Mouse (Mus musculus) frontal cortex, adult 2 months (tissue): ENCODE measurements at regions not wholly inside any gene's neighbourhood (a gene's known extent, or its start where the extent isn't known, plus 50 kb on each side); places are given as distances from the start of the nearest gene placed in this dataset.

Experiments
- DNase-seq, 2 experiments: peaks; one replicate each; pipeline ENCODE4 v3.0.0; 2022; ENCODE audit warnings: low spot score in 1 of 2; ENCODE audit errors: extremely low spot score in 1 of 2

DNA sequence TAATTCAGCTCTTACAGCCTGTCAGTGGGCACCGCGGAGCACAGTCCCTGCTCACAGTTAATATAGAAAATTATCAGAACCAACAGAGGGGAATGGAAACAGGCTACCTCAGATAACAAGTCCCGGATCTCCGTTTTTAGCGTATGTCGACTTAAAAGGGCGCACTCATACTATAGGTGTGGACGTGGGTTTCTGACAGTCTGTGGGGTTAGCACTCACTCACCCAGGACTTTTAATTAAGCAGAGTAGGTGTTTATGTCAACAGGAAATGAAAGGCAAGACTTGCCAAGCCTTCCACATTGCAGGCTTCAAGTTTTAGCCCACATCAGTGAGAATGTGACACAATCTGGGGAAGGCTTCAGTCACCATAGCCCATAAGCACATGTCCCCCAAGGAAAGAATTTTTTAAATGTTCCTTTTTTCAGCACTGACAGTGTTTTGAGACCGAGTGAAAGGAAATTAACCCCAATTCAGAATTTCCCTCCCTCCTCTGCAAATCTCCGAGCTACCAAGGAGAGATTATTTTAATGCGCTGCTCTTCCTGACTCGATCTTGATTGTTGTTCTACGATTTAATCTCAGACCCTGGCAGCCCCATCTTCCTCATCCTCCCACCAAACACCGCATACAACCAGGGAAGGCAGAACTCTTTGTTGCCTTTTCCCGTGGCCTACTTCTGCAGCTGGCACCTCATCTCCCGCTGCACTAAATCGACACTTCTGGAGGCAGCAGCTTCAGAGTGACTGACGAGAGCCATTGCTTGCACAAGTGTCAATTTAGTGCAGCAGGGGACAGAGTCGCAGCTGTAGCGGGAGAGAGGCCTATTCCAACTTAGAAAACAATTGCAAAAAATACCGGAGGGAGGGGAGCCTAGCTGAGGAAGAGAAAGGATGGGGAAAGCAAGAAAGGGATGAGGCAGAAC lies 629.7 kb downstream of the Rwdd3 start:
- peak in 1 of 2 experiments; percentile 31 for DNase-seq

DNA sequence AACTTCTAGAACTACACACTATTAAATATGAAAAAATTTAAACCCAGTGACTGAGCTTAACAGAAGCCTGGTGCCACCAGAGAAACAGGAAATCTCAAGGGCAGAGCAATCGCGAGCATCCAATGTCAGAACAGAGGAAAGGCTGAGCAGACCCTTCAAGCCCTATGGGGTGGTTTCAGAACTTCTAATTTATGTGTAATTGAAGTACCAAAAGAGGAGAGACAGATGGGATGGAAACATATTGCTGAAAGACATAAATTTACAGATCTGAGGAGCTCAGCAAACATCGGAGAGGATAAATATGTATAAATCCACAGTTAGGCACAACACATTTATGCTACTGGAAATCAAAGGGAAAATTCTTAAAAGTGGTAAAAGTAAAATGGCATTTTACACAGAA lies 637.6 kb downstream of the Rwdd3 start:
- no peak for DNase-seq

DNA sequence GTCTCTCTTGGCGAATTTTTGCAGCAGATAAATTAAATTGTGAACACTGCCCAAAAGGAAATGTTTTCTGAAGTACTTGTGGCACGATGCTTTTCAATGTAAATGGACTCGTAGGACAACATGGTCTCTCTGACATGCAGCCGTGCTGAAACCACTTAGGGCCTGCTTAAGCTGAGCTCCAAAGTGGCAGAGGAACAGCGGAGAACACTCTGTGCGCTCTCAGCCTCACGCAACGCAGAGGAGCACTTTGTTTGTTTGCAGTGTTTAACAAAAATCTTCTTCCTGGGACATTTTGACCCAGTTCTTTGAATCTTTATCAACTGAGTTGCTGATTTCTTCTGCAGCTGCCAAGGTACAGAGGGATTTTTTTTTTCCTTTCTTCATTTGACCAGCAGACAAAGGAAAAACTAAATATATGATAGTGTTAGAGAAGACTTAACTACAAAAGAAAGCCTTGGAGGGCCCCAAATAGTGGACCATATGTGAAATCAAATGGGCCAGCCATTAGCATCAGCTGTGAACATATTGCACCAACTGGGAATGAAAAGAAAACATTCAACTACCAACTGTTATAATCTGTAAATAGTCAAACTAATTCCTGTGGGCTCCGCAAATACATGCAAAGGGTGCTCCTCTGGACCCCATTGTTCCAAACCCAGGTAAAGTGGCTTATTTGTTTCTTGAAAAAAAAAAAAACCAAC lies 639.5 kb downstream of the Rwdd3 start:
- DNase-seq: no peak

DNA sequence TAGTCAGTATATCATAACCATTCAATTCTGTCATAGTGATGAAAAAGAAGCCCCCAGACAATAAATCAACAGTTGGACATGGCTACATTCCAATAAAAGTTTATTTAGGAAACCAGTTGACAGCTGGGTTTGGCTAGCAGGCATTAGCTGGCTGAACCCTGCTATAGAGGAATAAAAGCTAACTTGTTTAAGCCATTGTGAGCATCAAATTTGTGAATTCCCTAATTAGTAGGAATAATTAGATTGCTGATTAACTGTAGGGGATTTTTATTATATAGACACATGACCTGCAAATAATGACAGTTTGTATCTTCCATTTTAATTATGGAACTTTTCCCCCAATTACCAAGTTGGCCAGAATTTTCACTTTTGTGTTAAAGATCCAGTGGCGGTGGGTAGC lies 659.8 kb downstream of the Rwdd3 start:
- no peak for DNase-seq

DNA sequence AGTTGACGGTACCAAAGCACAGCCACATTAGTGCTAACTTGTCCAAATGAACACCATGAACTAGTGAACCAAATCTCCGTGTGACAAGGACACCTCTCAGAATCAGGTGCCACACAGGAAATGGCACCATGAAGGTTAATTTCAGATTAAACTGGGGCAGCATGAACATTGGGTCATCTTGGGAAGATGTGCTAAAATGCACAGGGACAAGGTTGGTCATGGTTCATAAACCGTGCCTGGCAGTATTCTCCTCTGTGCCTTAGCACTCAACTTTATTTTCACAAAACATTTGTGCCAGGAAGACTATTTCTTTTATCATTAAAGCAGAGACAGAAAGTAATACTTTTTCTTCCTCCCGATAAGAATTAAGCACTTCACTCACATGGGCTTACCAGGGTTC lies 672.6 kb downstream of the Rwdd3 start:
- DNase-seq: no peak

DNA sequence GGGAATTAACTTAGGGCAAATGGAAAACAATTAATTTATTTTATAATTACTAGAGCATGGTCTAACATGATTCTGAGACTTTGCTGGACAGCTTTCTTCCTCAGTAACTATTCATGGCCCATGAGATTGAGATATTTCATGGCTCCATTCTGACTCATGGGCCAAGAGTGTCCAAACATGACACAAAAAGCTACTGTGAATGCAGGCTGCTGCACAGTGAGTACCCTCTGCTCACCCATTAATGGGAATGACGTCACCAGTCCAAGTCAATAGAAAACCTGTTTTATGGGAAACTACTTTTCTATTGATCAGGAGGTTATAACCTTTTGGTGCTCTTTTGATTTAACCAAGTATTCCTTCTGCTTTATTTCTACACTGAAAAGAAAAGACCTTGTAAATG lies 693.6 kb downstream of the Rwdd3 start:
- DNase-seq: no peak

DNA sequence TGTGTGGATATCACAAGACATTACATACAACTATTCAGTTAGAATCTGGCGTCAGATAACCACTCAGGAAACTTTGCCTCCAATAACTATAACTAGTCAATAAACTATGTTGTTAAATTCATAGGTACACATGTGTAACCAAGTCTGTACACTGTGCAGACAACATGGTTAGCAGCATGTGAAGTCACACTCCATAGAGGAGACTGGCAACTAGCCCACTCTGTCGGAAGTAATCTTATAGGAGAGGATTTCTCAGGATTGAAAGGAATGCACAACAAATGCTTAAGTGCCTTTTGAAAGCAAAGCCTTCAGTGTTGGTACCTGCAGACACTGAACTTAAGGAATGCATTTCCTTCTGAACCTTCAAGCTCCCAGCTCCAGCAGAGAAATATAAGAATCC lies 693.0 kb upstream of the Ptbp2 start:
- DNase-seq: no peak

DNA sequence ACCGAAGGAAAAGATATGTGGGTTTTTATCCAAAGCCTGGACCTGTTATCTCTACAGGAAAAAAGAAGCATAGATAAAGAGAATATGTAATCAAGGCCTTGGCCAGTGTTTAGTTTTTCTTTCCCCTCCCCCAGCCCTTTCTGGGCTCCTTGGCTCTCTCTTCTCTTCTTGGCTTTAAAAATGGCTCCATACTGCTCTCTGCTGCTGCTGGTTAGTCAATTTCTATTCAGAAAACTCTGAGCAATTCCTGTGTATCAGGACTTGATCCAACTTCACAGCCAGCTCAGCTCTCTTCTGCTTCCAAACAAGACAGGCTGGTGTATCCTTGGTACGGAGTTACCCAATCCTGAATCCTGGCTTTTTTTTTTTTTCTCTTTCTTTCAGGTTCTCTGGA lies 689.4 kb upstream of the Ptbp2 start:
- DNase-seq: peak; percentile 60 to 76

DNA sequence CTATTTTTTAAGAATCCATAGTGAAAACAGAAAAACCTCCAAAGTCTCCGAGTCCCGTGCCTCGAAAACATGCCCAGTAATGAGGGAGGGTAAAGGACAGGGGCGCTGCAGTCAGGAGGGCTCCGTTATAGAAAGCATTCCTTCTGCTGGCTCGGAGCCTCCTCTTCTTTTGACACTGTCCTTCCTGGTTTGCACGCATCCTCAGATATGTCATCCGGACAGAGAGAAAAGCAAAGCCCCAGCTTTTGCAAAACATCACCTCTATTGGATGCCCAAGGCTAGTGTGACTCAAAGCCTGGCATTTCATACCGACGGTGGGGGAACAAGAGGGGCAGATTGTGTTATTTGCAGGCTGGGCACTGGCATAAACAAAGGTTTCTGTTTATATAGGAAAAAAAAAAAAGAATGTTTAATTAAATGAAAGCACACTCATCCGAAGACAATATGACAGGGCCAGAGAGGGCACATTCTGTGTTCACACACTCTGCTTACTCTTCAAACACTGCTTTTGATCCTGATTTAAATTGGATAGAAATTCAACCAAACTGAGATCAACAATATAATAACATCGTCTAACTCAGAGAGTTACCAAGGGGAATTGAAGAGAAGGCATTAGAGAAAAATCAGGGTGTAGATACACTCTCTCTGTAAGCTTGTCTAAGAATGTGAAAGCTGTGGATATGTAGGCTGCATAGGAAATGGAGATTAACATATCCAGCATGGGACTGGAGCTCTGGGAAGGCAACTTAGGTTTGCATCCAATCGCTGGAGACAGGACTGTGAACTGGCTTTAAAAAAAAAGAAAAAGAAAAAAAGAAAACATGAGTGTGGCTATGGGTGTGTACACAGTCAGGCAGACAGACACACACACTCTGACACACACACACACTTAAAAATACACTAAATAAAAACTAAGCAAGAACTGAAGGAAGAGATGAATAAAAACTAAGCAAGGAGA lies 688.7 kb upstream of the Ptbp2 start:
- DNase-seq: peak in 1 of 2 experiments; percentile 14

DNA sequence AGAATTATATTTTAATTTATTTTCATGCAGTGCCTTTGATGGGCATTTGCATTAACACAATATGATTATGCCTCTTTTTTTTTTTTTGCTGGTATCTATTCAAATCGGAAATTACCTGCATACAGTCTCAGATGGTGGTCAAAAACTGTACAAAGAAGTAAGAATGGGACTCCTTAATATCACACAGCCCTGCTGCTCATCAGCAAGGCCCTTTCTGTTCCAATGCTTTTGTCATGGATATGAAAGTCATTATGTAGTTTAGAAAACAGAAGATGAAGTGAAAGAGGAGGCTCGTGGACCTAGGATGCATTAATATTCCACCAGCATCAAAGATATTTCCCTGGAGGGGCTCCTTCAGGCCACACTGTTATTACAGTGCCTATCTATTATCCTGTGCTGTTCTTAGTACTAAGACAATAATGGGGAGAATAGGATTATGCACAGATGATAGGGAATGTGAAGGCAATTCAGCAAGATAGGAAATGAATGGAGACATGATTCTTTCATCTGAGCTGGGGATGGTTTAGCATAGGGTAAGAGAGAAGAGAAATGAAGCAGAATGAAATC lies 687.7 kb upstream of the Ptbp2 start:
- DNase-seq: no peak

DNA sequence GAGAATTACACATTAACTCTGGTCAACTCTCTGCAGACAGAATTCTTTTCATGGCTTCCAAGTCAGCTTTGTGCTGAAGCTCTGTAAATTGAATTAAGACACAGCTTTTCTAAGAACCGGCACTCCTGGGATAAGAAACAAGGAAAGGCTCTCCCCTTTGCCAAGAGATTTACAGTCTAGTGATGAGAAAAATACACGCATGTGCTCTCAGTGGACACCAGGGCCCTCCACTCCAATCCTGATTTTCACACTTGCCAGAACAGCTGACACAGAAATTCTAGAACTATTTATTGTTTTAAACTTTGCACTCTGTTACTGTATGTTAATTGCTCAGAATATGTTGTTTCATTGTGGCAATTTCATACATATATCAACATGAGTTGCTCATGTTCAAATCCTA lies 684.6 kb upstream of the Ptbp2 start:
- DNase-seq: no peak

DNA sequence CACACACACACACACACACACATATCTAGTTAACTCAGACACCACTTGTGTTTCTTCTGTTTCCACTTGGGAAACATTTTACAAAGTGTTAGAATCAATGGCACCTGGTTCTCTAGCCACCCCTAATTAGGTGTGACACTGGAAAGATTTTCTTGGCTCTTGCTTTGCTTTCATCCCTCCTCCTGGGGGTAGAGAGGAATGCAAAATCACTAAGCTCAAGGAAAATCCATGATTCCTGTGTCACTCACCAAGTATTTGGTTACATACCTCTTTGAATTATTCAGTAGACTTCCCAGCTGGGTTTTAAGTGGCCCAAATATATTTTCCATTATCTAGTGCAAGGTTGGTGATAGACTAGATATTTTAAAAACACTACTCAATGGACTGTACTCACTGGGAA lies 676.5 kb upstream of the Ptbp2 start:
- no peak for DNase-seq

DNA sequence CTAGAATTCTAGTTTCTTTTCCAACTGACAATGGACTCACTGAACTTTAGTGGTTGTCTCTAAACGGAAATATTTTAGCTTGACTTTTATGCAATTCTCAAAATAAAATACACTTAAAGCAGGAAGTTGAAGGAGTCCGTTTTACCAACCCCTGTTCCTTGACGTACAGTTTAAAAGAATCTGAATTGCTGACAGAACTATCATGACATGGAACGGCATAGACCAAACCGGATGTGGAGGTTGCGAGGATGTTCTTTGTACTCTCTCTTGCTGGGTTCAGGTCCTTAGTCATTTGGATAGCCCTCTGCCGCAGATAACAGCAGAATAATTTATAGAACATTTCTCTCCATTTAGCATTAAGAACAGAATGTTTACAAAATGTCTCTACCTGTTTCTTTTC lies 673.6 kb upstream of the Ptbp2 start:
- no peak for DNase-seq

DNA sequence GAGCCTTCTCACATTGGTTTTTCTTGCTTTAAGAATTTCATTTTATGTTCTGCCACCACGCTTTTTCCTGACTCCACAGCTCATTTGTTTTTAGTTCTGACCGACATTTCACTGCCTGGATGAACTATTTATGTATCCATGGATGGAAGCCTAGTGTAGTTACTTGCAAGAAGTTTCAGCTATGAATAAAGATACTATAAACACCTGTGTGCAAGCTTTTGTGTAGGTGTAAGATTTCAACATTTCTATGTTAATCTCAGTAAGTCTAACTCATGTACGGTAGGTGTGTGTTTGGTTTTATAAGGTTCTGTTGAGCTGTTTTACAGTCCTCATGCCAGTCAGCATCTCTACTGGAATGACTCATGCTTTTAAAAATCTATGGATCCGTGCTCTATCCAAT lies 656.9 kb upstream of the Ptbp2 start:
- DNase-seq: peak; percentile 29 to 51

DNA sequence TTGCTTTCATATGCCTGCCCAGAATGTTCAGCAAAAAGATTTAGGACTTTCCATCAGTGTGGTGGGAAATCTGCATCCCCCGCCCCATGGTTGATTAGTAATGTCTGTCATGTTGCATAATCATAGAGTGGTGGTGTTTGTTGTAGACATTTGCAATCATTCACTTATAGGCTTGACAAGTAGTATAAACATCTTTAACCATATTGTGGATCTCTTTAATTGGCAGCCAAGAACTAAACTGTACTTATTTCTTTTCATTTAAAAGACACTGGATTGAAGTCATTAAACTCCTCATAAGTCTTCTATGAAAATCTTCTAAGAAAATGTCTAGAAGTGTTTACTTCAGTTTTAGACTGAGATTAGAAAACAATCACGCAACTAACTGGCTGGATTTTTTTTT lies 646.0 kb upstream of the Ptbp2 start:
- DNase-seq: no peak

DNA sequence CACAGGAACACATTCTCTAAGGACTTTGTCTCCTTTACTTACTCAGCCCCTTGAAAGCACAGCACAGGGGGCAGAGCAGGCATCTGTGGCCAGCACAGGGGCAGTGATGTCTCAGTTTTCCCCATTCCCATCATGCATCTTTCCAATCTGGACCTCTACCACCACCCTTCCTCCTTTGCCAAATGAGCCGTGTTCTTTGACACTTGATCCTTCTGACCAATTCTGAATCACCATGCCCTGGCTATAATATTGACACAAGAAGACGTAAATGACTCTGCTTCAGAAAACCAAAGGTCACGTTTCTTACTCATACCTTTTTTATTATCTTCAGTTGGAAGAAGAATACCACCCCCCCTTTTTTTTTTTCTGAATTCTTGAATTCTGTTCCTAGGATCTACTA lies 632.4 kb upstream of the Ptbp2 start:
- no peak for DNase-seq

DNA sequence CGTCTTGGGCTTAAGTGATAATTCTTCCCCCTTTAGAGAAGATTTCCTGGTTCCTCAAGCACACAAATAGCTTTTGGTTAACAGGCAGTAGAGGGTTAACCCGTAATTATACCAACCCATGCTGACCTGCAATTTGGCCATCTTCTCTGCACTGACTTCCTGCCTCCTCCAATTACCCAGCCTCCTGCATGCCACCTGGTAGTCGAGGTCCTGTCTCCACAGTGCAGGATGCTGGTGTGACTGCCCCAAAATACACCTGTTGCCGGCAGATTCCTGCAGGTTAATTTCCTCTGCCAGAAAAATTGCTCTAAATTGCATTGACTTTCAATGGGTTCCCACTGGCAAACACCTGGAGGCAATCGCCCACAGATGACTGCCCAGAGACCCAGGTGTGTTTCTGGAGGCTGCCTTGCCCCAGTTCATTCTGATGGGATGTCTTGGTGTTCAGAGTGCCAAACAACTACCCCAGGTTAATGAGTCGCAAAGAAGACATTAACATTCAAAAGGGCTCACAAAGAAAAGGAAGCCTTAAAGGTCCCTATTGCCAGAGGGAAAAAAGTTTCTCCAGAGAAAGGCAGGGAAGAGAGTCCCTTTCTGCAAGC lies 591.5 kb upstream of the Ptbp2 start:
- DNase-seq: no peak

DNA sequence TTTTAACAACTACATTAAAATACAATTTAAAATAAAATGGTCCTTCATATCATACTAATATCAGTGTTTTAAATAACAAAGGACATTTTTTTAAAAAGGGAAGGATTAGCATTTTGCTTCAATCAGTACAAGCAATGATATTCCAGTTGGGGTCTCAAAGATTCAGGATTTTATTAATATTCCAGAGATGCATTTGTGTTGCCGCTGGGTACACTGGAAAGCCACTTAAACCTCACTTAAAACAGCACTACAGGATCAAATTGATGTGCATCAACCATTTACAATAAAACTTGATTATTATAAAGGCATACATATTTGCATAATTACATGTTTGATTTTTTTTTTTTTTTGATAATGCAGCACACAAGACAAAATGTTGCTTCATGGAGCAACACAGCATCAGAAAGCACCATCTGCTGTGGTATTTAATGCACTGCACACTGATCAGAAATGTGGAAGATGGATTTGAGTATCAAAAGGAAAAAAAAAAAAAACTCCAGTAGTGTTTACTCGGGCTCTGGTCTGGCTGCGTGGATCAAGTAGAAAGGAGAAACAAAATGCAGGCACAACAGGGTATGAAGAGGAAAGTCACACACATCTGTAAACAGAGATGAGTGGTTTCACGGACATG lies 558.6 kb upstream of the Ptbp2 start:
- DNase-seq: no peak

DNA sequence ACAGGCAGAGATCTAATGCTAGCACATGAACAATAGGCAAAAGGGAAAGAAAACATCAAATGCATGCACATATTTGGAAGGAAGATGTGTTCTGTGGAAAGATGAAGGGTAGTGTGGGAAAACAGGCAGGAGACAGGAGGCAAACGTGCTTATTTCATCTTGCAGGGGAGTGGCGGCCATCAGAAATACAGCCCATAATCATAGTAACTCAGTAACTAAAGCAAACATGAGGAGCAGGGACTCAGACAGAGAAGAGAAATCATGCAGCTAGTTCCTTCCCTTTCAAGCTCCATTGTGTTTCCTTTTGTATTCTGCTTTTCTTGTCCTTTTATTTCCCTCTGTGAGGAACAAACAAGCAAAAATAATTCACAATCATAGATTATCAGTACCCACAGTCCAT lies 557.6 kb upstream of the Ptbp2 start:
- DNase-seq: no peak
